15 mouse cellular contexts compared by ENCODE assay signal in genomic region chr3:32573086-32573485, GRCm38 (mm10).
"Had no signal": no experiment of that assay in that cellular context is flagged by ENCODE, and none has a peak within 500 bp of the region (broad histone marks: within the 10 kb centered on the region; RNA-seq: fewer than 3 reads in every experiment).

No protein-coding gene starts in this region.

- DNase-seq: right cerebral cortex, adult 18-20 months; right cerebral cortex, postnatal 14 days; right cerebral cortex, postnatal 25 days; right cerebral cortex, postnatal 4 days; spleen, adult 18-20 months; thymus, adult 18-20 months; thymus, adult 2 months; thymus, postnatal 14 days; thymus, postnatal 25 days; thymus, postnatal 36 days; thymus, postnatal 4 days had no signal

- H3K9ac ChIP-seq: neural tube, embryonic 13.5 days; neural tube, embryonic 15.5 days; stomach, embryonic 15.5 days had no signal

- H3K27me3 ChIP-seq: neural tube, embryonic 13.5 days; neural tube, embryonic 15.5 days; stomach, embryonic 15.5 days had no signal

- H3K4me3 ChIP-seq: neural tube, embryonic 13.5 days; neural tube, embryonic 15.5 days; stomach, embryonic 15.5 days had no signal

- H3K4me1 ChIP-seq: neural tube, embryonic 13.5 days; neural tube, embryonic 15.5 days; stomach, embryonic 15.5 days had no signal

- H3K27ac ChIP-seq: neural tube, embryonic 13.5 days; neural tube, embryonic 15.5 days; stomach, embryonic 15.5 days; stomach, postnatal 0 days had no signal

- H3K9me3 ChIP-seq: neural tube, embryonic 13.5 days; neural tube, embryonic 15.5 days; stomach, embryonic 15.5 days had no signal

- H3K4me2 ChIP-seq: neural tube, embryonic 13.5 days; neural tube, embryonic 15.5 days; stomach, embryonic 15.5 days had no signal
